Mouse (Mus musculus) kidney, adult 2 months (tissue): ENCODE results near the gene Srpk2. TPM values are rescaled to one million over a fixed set of nuclear protein-coding genes. Genes with fewer than 3 reads are reported as not detected.
A peak's percentile ranks its signal among the peaks of the same experiment; 100 is the strongest.

Experiments used
- DNase-seq: peaks from one replicate; pipeline ENCODE4 v3.0.0; 2021
- H3K27ac ChIP-seq: fragments of 200-500 bp; 2 replicates; pipeline ENCODE4 v1.5.1; 2012; ENCODE audit warnings: low read depth, low read length, control low read depth, inconsistent platforms; ENCODE audit not compliant: insufficient read depth
- H3K27me3 ChIP-seq: fragments of 200-500 bp; replicated peaks from 2 replicates; pipeline ENCODE4 v1.6.1; 2012; ENCODE audit warnings: mild to moderate bottlenecking, moderate library complexity, low read length, inconsistent platforms; ENCODE audit not compliant: control insufficient read depth, insufficient read depth
- H3K36me3 ChIP-seq: fragments of 200-500 bp; 2 replicates; pipeline ENCODE4 v1.6.1; 2012; ENCODE audit warnings: mild to moderate bottlenecking, moderate library complexity, low read length, inconsistent platforms; ENCODE audit not compliant: control insufficient read depth, insufficient read depth
- H3K4me1 ChIP-seq: fragments of 200-500 bp; 2 replicates; pipeline ENCODE4 v1.6.1; 2011; ENCODE audit warnings: low read length; ENCODE audit not compliant: control insufficient read depth, insufficient read depth
- H3K4me3 ChIP-seq: fragments of 200-500 bp; 2 replicates; pipeline ENCODE4 v1.5.1; 2011; ENCODE audit warnings: mild to moderate bottlenecking, low read depth, low read length, control low read depth; ENCODE audit not compliant: insufficient read depth
- CTCF ChIP-seq: fragments of 200-500 bp; conservative IDR thresholded peaks from 2 replicates; pipeline ENCODE4 v1.5.1; 2011; ENCODE audit warnings: low read depth, mild to moderate bottlenecking, control low read depth, low read length, moderate library complexity, mixed read lengths; ENCODE audit not compliant: insufficient read depth, insufficient read length
- POLR2A ChIP-seq: fragments of 200-500 bp; IDR thresholded peaks from one replicate; pipeline ENCODE4 v1.6.1; 2011; ENCODE audit warnings: low read depth, low read length, control low read depth
- WGBS: fragments of 180-500 bp; shearing (Covaris S2); methylation state at CpG from one replicate; pipeline ENCODE4 v1.1.7; 2018; 5-methylcytosine and 5-hydroxymethylcytosine counted together
- polyA plus RNA-seq: library from polyadenylated mRNA; depleted of rRNA; stranded (reverse); fragments of >200 nt; gene quantifications from 2 replicates; pipeline ENCODE4 v1.2.3, GENCODE M21; 2012

Srpk2 gene
- polyA plus RNA-seq, 1 experiment: 6.6 TPM

DNA sequence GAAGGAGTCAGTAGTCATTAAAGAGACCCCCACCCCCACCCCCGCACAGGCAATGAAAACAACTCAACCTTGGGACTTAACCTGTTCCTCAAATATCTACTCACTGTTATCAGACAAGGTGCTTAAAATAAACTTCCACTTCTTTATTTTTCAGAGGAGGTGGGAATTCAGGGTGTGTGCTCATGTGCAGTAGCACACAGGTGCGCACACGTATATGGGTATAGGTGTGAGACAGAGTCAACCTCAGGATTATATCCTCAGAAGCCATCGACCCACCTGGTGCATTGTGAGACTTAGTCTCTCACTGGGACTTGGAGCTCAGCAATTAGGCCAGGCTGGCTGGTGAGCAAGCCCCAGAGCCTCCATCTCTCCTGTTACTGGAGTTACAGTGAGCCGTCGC is 153.3 kb downstream of the Srpk2 start:
- Histone ChIP-seq H3K4me1 (no peaks in the 10 kb centered on the region), H3K27ac (no peak overlapping the region), H3K27me3 (no peaks in the 10 kb centered on the region), H3K36me3 (no peaks in the 10 kb centered on the region; the same call in 1 of the 2 replicates), H3K4me3 (no peak overlapping the region)
- DNase-seq: no peak
- TF ChIP-seq POLR2A: no peak
- 98% methylated on average over 6 of the region's 6 CpGs for WGBS

DNA sequence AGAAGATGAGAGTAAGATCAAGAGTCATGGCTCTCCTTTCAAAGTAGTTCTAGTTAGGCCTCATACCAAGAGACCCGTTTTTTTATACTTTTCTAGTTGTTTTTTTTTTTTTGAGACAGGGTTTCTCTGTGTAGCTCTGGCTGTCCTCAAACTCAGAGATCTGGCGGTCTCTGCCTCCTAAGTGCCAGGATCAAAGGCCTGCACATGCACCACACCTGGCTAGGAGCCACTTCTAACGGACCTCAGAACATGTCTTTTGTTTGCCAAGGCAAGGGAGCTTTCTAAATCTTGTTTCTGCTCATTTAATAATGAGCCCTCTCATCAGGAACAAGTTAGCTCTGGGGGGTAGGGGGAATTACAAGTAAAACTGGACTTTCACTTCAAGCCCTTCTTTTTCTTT is 159.8 kb downstream of the Srpk2 start:
- DNase-seq: no peak
- Histone ChIP-seq H3K36me3 (no peaks in the 10 kb centered on the region), H3K4me1 (no peaks in the 10 kb centered on the region), H3K27me3 (no peaks in the 10 kb centered on the region), H3K27ac (no peak overlapping the region), H3K4me3 (no peak overlapping the region)
- WGBS: 64% methylated on average over 3 of the region's 3 CpGs
- no peak for TF ChIP-seq CTCF

DNA sequence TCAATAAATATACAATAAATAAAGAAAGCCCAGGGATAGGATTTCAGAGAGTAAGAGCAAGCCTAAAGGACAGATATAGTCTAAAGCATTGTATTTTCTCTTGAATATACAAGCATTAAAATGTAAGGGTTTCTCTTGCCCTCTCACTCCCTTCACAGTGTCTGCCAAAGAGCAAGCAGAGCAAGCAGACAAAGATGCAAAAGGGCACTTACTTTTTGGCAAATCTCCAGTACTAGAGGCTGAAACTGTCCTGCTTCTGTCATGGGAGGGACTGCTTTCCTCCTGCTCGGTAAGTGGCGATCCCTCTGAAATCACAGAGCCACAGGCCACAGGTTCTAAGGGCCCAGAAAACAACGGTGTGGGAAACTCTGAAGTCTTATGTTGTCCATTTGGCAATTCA is 160.5 kb downstream of the Srpk2 start:
- H3K27ac ChIP-seq: no peak overlapping the region
- no peak overlapping the region for H3K4me3 ChIP-seq
- peak; percentile 34 for DNase-seq
- no peaks in the 10 kb centered on the region; the same call in 1 of the 2 replicates for H3K4me1 ChIP-seq
- WGBS: 68% methylated on average over 3 of the region's 3 CpGs
- H3K36me3 ChIP-seq: no peaks in the 10 kb centered on the region
- no peaks in the 10 kb centered on the region for H3K27me3 ChIP-seq
- TF ChIP-seq CTCF: no peak

DNA sequence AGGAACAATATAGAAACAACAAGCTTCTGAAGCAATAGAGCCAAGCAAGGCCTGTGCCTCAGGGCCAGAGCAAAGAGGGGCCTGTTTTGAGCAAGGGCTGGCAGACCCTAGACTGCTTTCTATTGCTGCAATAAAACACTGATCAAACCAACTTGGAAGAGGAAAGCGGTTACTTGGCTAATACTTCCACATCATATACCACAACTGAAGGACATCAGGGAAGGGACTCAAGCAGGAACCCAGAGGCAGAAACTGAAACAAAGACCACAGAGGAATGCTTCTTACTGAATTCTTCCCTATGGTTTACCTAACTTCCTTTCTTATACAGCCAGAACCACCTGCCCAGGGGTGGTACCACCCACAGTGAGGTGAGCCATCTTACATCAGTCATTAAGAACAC is 162.8 kb downstream of the Srpk2 start:
- H3K4me3 ChIP-seq: no peak overlapping the region
- no peak overlapping the region for H3K27ac ChIP-seq
- 76% methylated on average over 1 of the region's 1 CpGs for WGBS
- DNase-seq: no peak
- TF ChIP-seq POLR2A (no peak), CTCF (no peak)
- no peaks in the 10 kb centered on the region for H3K36me3 ChIP-seq
- H3K4me1 ChIP-seq: no peaks in the 10 kb centered on the region; the same call in 1 of the 2 replicates
- no peaks in the 10 kb centered on the region for H3K27me3 ChIP-seq

DNA sequence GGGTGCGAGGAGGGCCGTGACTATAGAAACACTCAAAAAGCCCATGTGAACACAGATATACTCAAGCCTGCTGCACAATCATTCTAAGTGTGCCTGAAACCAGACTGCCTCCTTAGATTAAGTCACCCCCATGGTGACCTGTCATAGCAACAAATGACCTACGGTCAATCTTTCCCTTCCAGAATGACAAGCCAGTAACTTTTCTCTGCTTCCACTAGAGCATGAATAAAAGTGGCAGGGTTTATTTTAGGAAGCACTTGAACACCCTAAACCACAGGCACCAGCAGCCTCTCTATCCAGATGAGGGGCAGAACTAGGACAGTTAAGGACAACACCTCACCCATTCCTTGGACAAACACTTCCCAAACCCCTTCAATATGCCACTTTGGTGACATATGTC is 164.7 kb downstream of the Srpk2 start:
- 91% methylated on average over 3 of the region's 3 CpGs for WGBS
- H3K4me1 ChIP-seq: no peaks in the 10 kb centered on the region; the same call in 1 of the 2 replicates
- no peaks in the 10 kb centered on the region for H3K27me3 ChIP-seq
- TF ChIP-seq POLR2A (no peak), CTCF (no peak)
- no peak overlapping the region for H3K27ac ChIP-seq
- H3K36me3 ChIP-seq: no peaks in the 10 kb centered on the region
- DNase-seq: no peak
- no peak overlapping the region for H3K4me3 ChIP-seq

DNA sequence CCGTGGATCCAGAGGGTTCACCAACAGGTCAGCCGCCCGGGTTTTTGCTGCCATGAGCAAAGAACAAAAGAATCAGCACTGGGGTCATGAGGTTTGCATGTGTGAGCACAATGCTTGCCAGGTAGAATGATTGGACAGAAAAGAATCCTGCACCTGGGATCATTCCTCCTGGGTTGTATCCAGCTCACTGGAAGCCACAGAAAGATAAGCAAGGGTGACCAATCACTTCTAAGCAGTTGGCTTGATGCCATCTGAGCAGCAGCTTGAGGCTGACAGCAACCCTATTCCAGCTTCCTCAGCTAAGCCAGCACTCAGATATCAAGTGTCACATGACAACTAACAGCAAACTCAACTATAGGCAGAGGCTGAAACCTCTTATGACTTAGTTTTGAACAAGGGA is 165.7 kb downstream of the Srpk2 start:
- Histone ChIP-seq H3K27me3 (no peaks in the 10 kb centered on the region), H3K27ac (no peak overlapping the region), H3K4me3 (no peak overlapping the region), H3K36me3 (no peaks in the 10 kb centered on the region), H3K4me1 (no peaks in the 10 kb centered on the region; the same call in 1 of the 2 replicates)
- TF ChIP-seq POLR2A: no peak
- no peak for TF ChIP-seq CTCF
- 28% methylated on average over 3 of the region's 3 CpGs for WGBS
- peak; percentile 43 for DNase-seq

DNA sequence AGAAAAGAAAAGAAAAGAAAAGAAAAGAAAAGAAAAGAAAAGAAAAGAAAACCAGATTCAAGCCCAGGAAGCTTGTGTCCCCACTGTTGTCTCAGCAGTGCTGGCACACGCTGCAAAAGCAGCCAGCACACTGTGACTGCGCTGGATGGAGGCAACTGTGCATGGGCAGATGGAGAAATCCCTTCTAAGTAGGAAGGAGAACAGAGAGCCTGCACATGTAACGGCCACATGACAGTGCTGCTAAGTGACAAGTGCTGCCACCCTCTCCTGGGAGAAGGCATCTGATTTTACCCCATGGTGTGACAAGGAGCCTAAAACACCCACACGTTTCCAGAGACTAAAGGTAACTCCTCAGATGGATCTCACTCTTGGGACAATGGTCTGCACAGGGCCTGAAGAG is 166.6 kb downstream of the Srpk2 start:
- TF ChIP-seq CTCF (no peak), POLR2A (no peak)
- no peaks in the 10 kb centered on the region; the same call in 1 of the 2 replicates for H3K4me1 ChIP-seq
- H3K36me3 ChIP-seq: no peaks in the 10 kb centered on the region
- no peak for DNase-seq
- 95% methylated on average over 4 of the region's 4 CpGs for WGBS
- H3K4me3 ChIP-seq: no peak overlapping the region
- H3K27me3 ChIP-seq: no peaks in the 10 kb centered on the region
- no peak overlapping the region for H3K27ac ChIP-seq

DNA sequence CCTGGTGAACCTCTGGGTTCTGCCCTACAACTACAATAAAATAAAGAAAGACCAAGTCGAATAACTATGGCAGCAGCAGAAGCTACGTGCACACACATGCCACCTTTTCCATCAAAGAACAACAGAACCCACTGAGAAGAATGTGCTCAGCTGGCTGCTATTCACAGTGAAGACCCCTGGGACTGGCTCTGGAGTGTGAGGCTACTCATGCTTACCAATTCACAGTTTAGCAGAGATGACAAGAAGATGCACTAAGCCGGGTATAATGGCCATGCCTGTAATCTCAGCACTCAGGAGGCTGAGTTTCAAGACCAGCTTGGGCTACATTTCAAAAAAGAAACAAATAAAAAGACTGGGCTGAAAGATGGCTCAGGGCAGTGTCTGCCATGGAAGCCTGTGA is 167.5 kb downstream of the Srpk2 start:
- Histone ChIP-seq H3K27me3 (no peaks in the 10 kb centered on the region), H3K27ac (no peak overlapping the region), H3K36me3 (no peaks in the 10 kb centered on the region), H3K4me1 (no peaks in the 10 kb centered on the region; the same call in 1 of the 2 replicates), H3K4me3 (no peak overlapping the region)
- WGBS: 99% methylated on average over 3 of the region's 3 CpGs
- DNase-seq: no peak
- TF ChIP-seq CTCF (no peak), POLR2A (no peak)
